ENCODE assay signal across 24 mouse cellular contexts in the genomic region with DNA sequence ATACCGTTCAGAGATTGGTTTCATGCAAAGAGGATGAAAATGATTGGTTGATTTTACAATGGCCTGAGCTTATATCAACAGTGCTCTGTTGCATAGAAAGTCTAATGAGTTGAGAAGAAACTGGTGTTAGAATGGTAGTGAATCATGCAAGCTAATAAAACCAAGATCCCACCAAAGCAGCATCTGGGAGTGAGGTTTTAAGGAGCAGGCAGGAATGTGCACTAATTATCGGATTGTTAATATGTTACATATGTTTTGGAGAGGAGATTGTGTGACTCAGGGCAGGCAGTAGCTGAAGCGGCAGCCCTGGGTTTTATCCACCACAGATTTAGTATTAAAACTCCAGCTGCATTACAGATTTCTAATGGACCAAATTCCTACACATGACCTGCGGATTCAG.
"Had no signal": no experiment of that assay in that cellular context is flagged by ENCODE, and none has a peak within 500 bp of the region (broad histone marks: within the 10 kb centered on the region; RNA-seq: fewer than 3 reads in every experiment).

No protein-coding gene starts in this region.

- H3K9me3 ChIP-seq: intestine, embryonic 15.5 days; limb, embryonic 15.5 days; megakaryocyte, embryonic 14.5 days; midbrain, embryonic 10.5 days; midbrain, embryonic 13.5 days had no signal

- H3K27me3 ChIP-seq: intestine, embryonic 15.5 days; limb, embryonic 15.5 days; megakaryocyte, embryonic 14.5 days; midbrain, embryonic 13.5 days had no signal

- H3K27ac ChIP-seq: intestine, embryonic 15.5 days; layer of hippocampus, adult 2 months; left cerebral cortex, adult 2 months; limb, embryonic 15.5 days; liver, embryonic 14.5 days; midbrain, embryonic 10.5 days; midbrain, embryonic 13.5 days; stomach, postnatal 0 days had no signal

- H3K4me1 ChIP-seq: intestine, embryonic 15.5 days; limb, embryonic 15.5 days; megakaryocyte, embryonic 14.5 days; midbrain, embryonic 10.5 days; midbrain, embryonic 13.5 days had no signal

- H3K36me3 ChIP-seq: intestine, embryonic 15.5 days; limb, embryonic 15.5 days; midbrain, embryonic 10.5 days; midbrain, embryonic 13.5 days had no signal

- H3K9ac ChIP-seq: intestine, embryonic 15.5 days; limb, embryonic 15.5 days; liver, embryonic 14.5 days; liver, postnatal 0 days; lung, embryonic 14.5 days; midbrain, embryonic 13.5 days had no signal

- DNase-seq: kidney, adult 11 months; kidney, postnatal 14 days; layer of hippocampus, adult 9-11 months; layer of hippocampus, postnatal 36 days; left cerebral cortex, postnatal 4 days; liver, postnatal 0 days; lung, embryonic 14.5 days; lung, postnatal 36 days; right cerebral cortex, postnatal 4 days; thymus, adult 2 months; thymus, postnatal 14 days; thymus, postnatal 4 days had no signal

- H3K4me2 ChIP-seq: intestine, embryonic 15.5 days; limb, embryonic 15.5 days; liver, embryonic 11.5 days; lung, embryonic 14.5 days; midbrain, embryonic 13.5 days had no signal

- H3K4me3 ChIP-seq: intestine, embryonic 15.5 days; layer of hippocampus, adult 2 months; left cerebral cortex, adult 2 months; limb, embryonic 15.5 days; megakaryocyte, embryonic 14.5 days; midbrain, embryonic 10.5 days; midbrain, embryonic 13.5 days had no signal

- ATAC-seq: intestine, embryonic 15.5 days; liver, postnatal 0 days; lung, postnatal 0 days; midbrain, embryonic 13.5 days; midbrain, embryonic 16.5 days had no signal
